Mouse (Mus musculus) MEL (cell line): Measurements from ENCODE around the gene Ppp4c. TPM values are rescaled to one million over a fixed set of nuclear protein-coding genes. Genes with fewer than 3 reads are reported as not detected.
A peak's percentile ranks its signal among the peaks of the same experiment; 100 is the strongest.

Experiments
- DNase-seq: peaks from one replicate; pipeline ENCODE4 v3.0.0; 2011; ENCODE audit warnings: low read depth, low spot score
- H3K27ac ChIP-seq: 2 replicates; pipeline ENCODE4 v1.5.1; 2012; ENCODE audit warnings: low read depth, mild to moderate bottlenecking, control low read depth, low read length, moderate library complexity; ENCODE audit not compliant: control insufficient read depth
- H3K27me3 ChIP-seq, 2 experiments: fragments of 150-350 bp in 1 of 2; sonication (generic) in 1 of 2; 2 replicates each; pipeline ENCODE4 v1.6.1; 2012; ENCODE audit warnings: low read length in 2 of 2, mild to moderate bottlenecking in 2 of 2, improper control_type of control experiment in 1 of 2, moderate library complexity in 1 of 2; ENCODE audit not compliant: insufficient read depth in 2 of 2, control insufficient read depth in 1 of 2
- H3K36me3 ChIP-seq, 2 experiments: 2 replicates each; pipeline ENCODE4 v1.6.1; 2012 to 2014; ENCODE audit warnings: low read length in 2 of 2, improper control_type of control experiment in 1 of 2, inconsistent platforms in 1 of 2, mild to moderate bottlenecking in 1 of 2; ENCODE audit not compliant: insufficient read depth in 2 of 2, control insufficient read depth in 1 of 2
- H3K4me1 ChIP-seq, 2 experiments: fragments of 150-350 bp in 1 of 2; sonication (generic) in 1 of 2; 2 replicates each; pipeline ENCODE4 v1.6.1; 2012; ENCODE audit warnings: low read length in 2 of 2, improper control_type of control experiment in 1 of 2, mild to moderate bottlenecking in 1 of 2; ENCODE audit not compliant: insufficient read depth in 2 of 2, control insufficient read depth in 1 of 2
- H3K4me3 ChIP-seq, 2 experiments: fragments of 150-350 bp in 1 of 2; sonication (generic) in 1 of 2; 2 replicates each; pipeline ENCODE4 v1.5.1; 2012; ENCODE audit warnings: low read depth in 2 of 2, low read length in 2 of 2, mild to moderate bottlenecking in 2 of 2, moderate library complexity in 2 of 2, control low read depth in 1 of 2, improper control_type of control experiment in 1 of 2; ENCODE audit not compliant: control insufficient read depth in 1 of 2, insufficient read depth in 1 of 2
- H3K79me2 ChIP-seq: 2 replicates; pipeline ENCODE4 v1.6.1; 2012; ENCODE audit warnings: mild to moderate bottlenecking, low read length, moderate library complexity; ENCODE audit not compliant: control insufficient read depth, poor library complexity, insufficient read depth
- H3K9ac ChIP-seq: 2 replicates; pipeline ENCODE4 v1.6.1; 2012; ENCODE audit warnings: low read depth, mild to moderate bottlenecking, control low read depth, low read length, moderate library complexity; ENCODE audit not compliant: control insufficient read depth, poor library complexity, severe bottlenecking
- H3K9me3 ChIP-seq: fragments of 150-350 bp; sonication (generic); replicated peaks from 2 replicates; pipeline ENCODE4 v1.6.1; 2012; ENCODE audit warnings: mild to moderate bottlenecking, low read length, improper control_type of control experiment, moderate library complexity; ENCODE audit not compliant: insufficient read depth
- BHLHE40 ChIP-seq: IDR thresholded peaks from 2 replicates; pipeline ENCODE4 v1.6.1; 2012; ENCODE audit warnings: low read depth, mild to moderate bottlenecking, inconsistent platforms, low read length, improper control_type of control experiment, borderline replicate concordance
- CHD2 ChIP-seq: IDR thresholded peaks from 2 replicates; pipeline ENCODE4 v1.6.1; 2011; ENCODE audit warnings: low read length, improper control_type of control experiment
- CTCF ChIP-seq, 3 experiments: IDR thresholded peaks in 2 of 3; conservative IDR thresholded peaks in 1 of 3; 2 replicates each; pipeline ENCODE4 v1.5.1; 2011 to 2012; ENCODE audit warnings: low read length in 3 of 3, low read depth in 2 of 3, mild to moderate bottlenecking in 2 of 3, improper control_type of control experiment in 1 of 3, inconsistent platforms in 1 of 3, mixed read lengths in 1 of 3, moderate library complexity in 1 of 3; ENCODE audit not compliant: control insufficient read depth in 1 of 3, insufficient read depth in 1 of 3, poor library complexity in 1 of 3, severe bottlenecking in 1 of 3
- ELF1 ChIP-seq: IDR thresholded peaks from 2 replicates; pipeline ENCODE4 v1.6.1; 2014; ENCODE audit warnings: low read depth, mild to moderate bottlenecking, inconsistent platforms, low read length, improper control_type of control experiment, moderate library complexity
- EP300 ChIP-seq, 2 experiments: IDR thresholded peaks; 2 replicates each; pipeline ENCODE4 v1.6.1; 2011; ENCODE audit warnings: improper control_type of control experiment in 2 of 2, low read length in 2 of 2, low read depth in 1 of 2, mild to moderate bottlenecking in 1 of 2
- GABPA ChIP-seq: IDR thresholded peaks from 2 replicates; pipeline ENCODE4 v1.6.1; 2012; ENCODE audit warnings: low read depth, mild to moderate bottlenecking, inconsistent platforms, low read length, improper control_type of control experiment, moderate library complexity
- GATA1 ChIP-seq: IDR thresholded peaks from 2 replicates; pipeline ENCODE4 v1.6.1; 2011; ENCODE audit warnings: low read depth, low read length, improper control_type of control experiment
- HCFC1 ChIP-seq: IDR thresholded peaks from 2 replicates; pipeline ENCODE4 v1.6.1; 2012; ENCODE audit warnings: low read depth, mild to moderate bottlenecking, inconsistent platforms, low read length, improper control_type of control experiment, moderate library complexity
- JUND ChIP-seq: IDR thresholded peaks from 2 replicates; pipeline ENCODE4 v1.6.1; 2011; ENCODE audit warnings: low read depth, mild to moderate bottlenecking, improper control_type of control experiment, low read length
- KAT2A ChIP-seq: conservative IDR thresholded peaks from 2 replicates; pipeline ENCODE4 v1.6.1; 2012; ENCODE audit warnings: low read depth, low read length, improper control_type of control experiment, inconsistent platforms
- MAFK ChIP-seq: IDR thresholded peaks from 2 replicates; pipeline ENCODE4 v1.6.1; 2011; ENCODE audit warnings: low read depth, mild to moderate bottlenecking, low read length, improper control_type of control experiment, borderline replicate concordance
- MAX ChIP-seq: IDR thresholded peaks from 2 replicates; pipeline ENCODE4 v1.6.1; 2011; ENCODE audit warnings: low read length, improper control_type of control experiment
- MAZ ChIP-seq: IDR thresholded peaks from 2 replicates; pipeline ENCODE4 v1.6.1; 2012; ENCODE audit warnings: low read depth, mild to moderate bottlenecking, inconsistent platforms, low read length, improper control_type of control experiment
- MEF2A ChIP-seq: IDR thresholded peaks from 2 replicates; pipeline ENCODE4 v1.6.1; 2014; ENCODE audit warnings: low read depth, mild to moderate bottlenecking, inconsistent platforms, low read length, improper control_type of control experiment; ENCODE audit not compliant: poor library complexity, insufficient replicate concordance, severe bottlenecking; ENCODE audit errors: extremely low read depth
- MXI1 ChIP-seq: IDR thresholded peaks from 2 replicates; pipeline ENCODE4 v1.6.1; 2011; ENCODE audit warnings: mild to moderate bottlenecking, low read depth, low read length, improper control_type of control experiment
- MYB ChIP-seq: IDR thresholded peaks from 2 replicates; pipeline ENCODE4 v1.6.1; 2011; ENCODE audit warnings: mild to moderate bottlenecking, low read depth, low read length, improper control_type of control experiment
- MYC ChIP-seq: IDR thresholded peaks from 2 replicates; pipeline ENCODE4 v1.6.1; 2011; ENCODE audit warnings: low read depth, mild to moderate bottlenecking, low read length, improper control_type of control experiment, moderate library complexity
- NELFE ChIP-seq: IDR thresholded peaks from 2 replicates; pipeline ENCODE4 v1.6.1; 2011; ENCODE audit warnings: low read depth, low read length, improper control_type of control experiment
- NRF1 ChIP-seq: IDR thresholded peaks from 2 replicates; pipeline ENCODE4 v1.6.1; 2014; ENCODE audit warnings: low read depth, mild to moderate bottlenecking, inconsistent platforms, low read length, improper control_type of control experiment, moderate library complexity; ENCODE audit not compliant: poor library complexity, insufficient read depth, severe bottlenecking
- POLR2A ChIP-seq, 2 experiments: IDR thresholded peaks; 2 replicates each; pipeline ENCODE4 v1.6.1; 2011 to 2012; ENCODE audit warnings: low read length in 2 of 2, mild to moderate bottlenecking in 2 of 2, control low read depth in 1 of 2, improper control_type of control experiment in 1 of 2, low read depth in 1 of 2, moderate library complexity in 1 of 2; ENCODE audit not compliant: control insufficient read depth in 1 of 2, insufficient read depth in 1 of 2, poor library complexity in 1 of 2
- POLR2AphosphoS2 ChIP-seq: IDR thresholded peaks from 2 replicates; pipeline ENCODE4 v1.6.1; 2011; ENCODE audit warnings: low read length, improper control_type of control experiment
- POLR2AphosphoS5 ChIP-seq: IDR thresholded peaks from 2 replicates; pipeline ENCODE4 v1.6.1; 2012; ENCODE audit warnings: low read depth, borderline replicate concordance, mild to moderate bottlenecking, inconsistent platforms, low read length, moderate library complexity, mixed read lengths
- RAD21 ChIP-seq: IDR thresholded peaks from 2 replicates; pipeline ENCODE4 v1.6.1; 2011; ENCODE audit warnings: mild to moderate bottlenecking, low read depth, low read length, improper control_type of control experiment
- SIN3A ChIP-seq: IDR thresholded peaks from 2 replicates; pipeline ENCODE4 v1.6.1; 2012; ENCODE audit warnings: low read length, improper control_type of control experiment, inconsistent platforms
- SMC3 ChIP-seq: IDR thresholded peaks from 2 replicates; pipeline ENCODE4 v1.6.1; 2011; ENCODE audit warnings: low read depth, low read length, improper control_type of control experiment
- TAL1 ChIP-seq: IDR thresholded peaks from 2 replicates; pipeline ENCODE4 v1.6.1; 2012; ENCODE audit warnings: mild to moderate bottlenecking, inconsistent platforms, low read length, moderate library complexity, mixed read lengths
- TBP ChIP-seq: IDR thresholded peaks from 2 replicates; pipeline ENCODE4 v1.8.0; 2011; ENCODE audit warnings: low read depth, low read length, improper control_type of control experiment
- TCF12 ChIP-seq: IDR thresholded peaks from 2 replicates; pipeline ENCODE4 v1.6.1; 2014; ENCODE audit warnings: low read depth, mild to moderate bottlenecking, inconsistent platforms, low read length, improper control_type of control experiment, moderate library complexity
- UBTF ChIP-seq: IDR thresholded peaks from 2 replicates; pipeline ENCODE4 v1.6.1; 2012; ENCODE audit warnings: low read depth, mild to moderate bottlenecking, inconsistent platforms, low read length, improper control_type of control experiment, moderate library complexity, borderline replicate concordance; ENCODE audit not compliant: insufficient read depth
- USF1 ChIP-seq: IDR thresholded peaks from 2 replicates; pipeline ENCODE4 v1.6.1; 2014; ENCODE audit warnings: low read depth, mild to moderate bottlenecking, inconsistent platforms, low read length, improper control_type of control experiment, moderate library complexity
- USF2 ChIP-seq, 2 experiments: IDR thresholded peaks; 2 replicates each; pipeline ENCODE4 v1.6.1; 2011 to 2012; ENCODE audit warnings: improper control_type of control experiment in 2 of 2, low read length in 2 of 2, borderline replicate concordance in 1 of 2, inconsistent platforms in 1 of 2, low read depth in 1 of 2, mild to moderate bottlenecking in 1 of 2; ENCODE audit not compliant: insufficient read depth in 1 of 2
- ZC3H11A ChIP-seq: IDR thresholded peaks from 2 replicates; pipeline ENCODE4 v1.6.1; 2012; ENCODE audit warnings: low read depth, mild to moderate bottlenecking, inconsistent platforms, low read length, improper control_type of control experiment
- ZKSCAN1 ChIP-seq: IDR thresholded peaks from 2 replicates; pipeline ENCODE4 v1.6.1; 2012; ENCODE audit warnings: low read depth, mild to moderate bottlenecking, inconsistent platforms, low read length, improper control_type of control experiment, moderate library complexity
- ZNF384 ChIP-seq: IDR thresholded peaks from 2 replicates; pipeline ENCODE4 v1.6.1; 2012; ENCODE audit warnings: low read depth, mild to moderate bottlenecking, inconsistent platforms, low read length, improper control_type of control experiment
- polyA plus RNA-seq, 2 experiments: library from polyadenylated mRNA; stranded (reverse) in 1 of 2; unstranded in 1 of 2; fragments of >175 nt in 1 of 2; fragments of >200 nt in 1 of 2; gene quantifications; 2 replicates each; pipeline versions ENCODE4 v1.2.1 to v1.2.4; 2012; ENCODE audit warnings: low replicate concordance in 2 of 2, low read depth in 1 of 2; ENCODE audit not compliant: insufficient read length in 2 of 2, insufficient read depth in 1 of 2, missing spikeins in 1 of 2
- total RNA-seq: library from RNA; depleted of rRNA; stranded (reverse); fragments of 300-350 nt; gene quantifications from 2 replicates; pipeline ENCODE4 v1.2.3, GENCODE M21; 2012

Gene Ppp4c
- total and polyA plus RNA-seq, 3 experiments: 257 to 540 (median 265) TPM

- peaks cover 7 to 24% of the 10 kb centered on the region in 2 experiments for H3K4me1 ChIP-seq
- peaks cover 0 to 7% of the 10 kb centered on the region in 2 experiments; a peak in 2 of 4 replicates for H3K36me3 ChIP-seq
- peak overlapping the region; percentile 45 for H3K9ac ChIP-seq
- DNase-seq: peak; percentile 90
- H3K4me3 ChIP-seq: peak overlapping the region; percentile 4 to 12
- no peaks in the 10 kb centered on the region for H3K9me3 ChIP-seq
- peak overlapping the region; percentile 36; the same call in 1 of the 2 replicates for H3K27ac ChIP-seq
- H3K79me2 ChIP-seq: no peaks in the 10 kb centered on the region; the same call in 1 of the 2 replicates
- no peaks in the 10 kb centered on the region for H3K27me3 ChIP-seq
- TF ChIP-seq HCFC1: peak; percentile 99
- TF ChIP-seq ZC3H11A: peak; percentile 51
- no peak for TF ChIP-seq POLR2AphosphoS2
- peak; percentile 88 for TF ChIP-seq KAT2A
- TF ChIP-seq MYB: no peak
- TF ChIP-seq UBTF: no peak
- no peak for TF ChIP-seq CHD2
- TF ChIP-seq MAFK: no peak
- TF ChIP-seq TBP: peak; percentile 25; the same call in 1 of the 2 replicates
- peak; percentile 78 for TF ChIP-seq USF1
- TF ChIP-seq MXI1: peak; percentile 80
- no peak for TF ChIP-seq ZNF384
- TF ChIP-seq CTCF (IDR thresholded peaks at IDR 0.05 in 2 of 3, conservative IDR thresholded peaks at IDR 0.05 in 1 of 3; ENCODE audit: control insufficient read depth in 1 of 3, insufficient read depth in 1 of 3, low read depth in 2 of 3, low read length in 3 of 3, poor library complexity in 1 of 3, severe bottlenecking in 1 of 3): peak; percentile 91 to 97 (median 95)
- no peak for TF ChIP-seq MEF2A
- no peak for TF ChIP-seq GABPA
- TF ChIP-seq POLR2AphosphoS5: no peak
- TF ChIP-seq MYC: peak; percentile 89
- no peak for TF ChIP-seq TAL1
- TF ChIP-seq SMC3: peak; percentile 76
- no peak for TF ChIP-seq NRF1
- TF ChIP-seq RAD21: peak; percentile 42
- no peak for TF ChIP-seq JUND
- TF ChIP-seq SIN3A: peak; percentile 53
- TF ChIP-seq ZKSCAN1: no peak
- 0 out of 4 replicates have a peak, but pooled peaks of 1 of the 2 experiments have one; percentile 41 for TF ChIP-seq USF2 (IDR thresholded peaks at IDR 0.05; ENCODE audit: borderline replicate concordance in 1 of 2, insufficient read depth in 1 of 2, low read depth in 1 of 2, low read length in 2 of 2)
- TF ChIP-seq POLR2A (IDR thresholded peaks at IDR 0.05; ENCODE audit: control insufficient read depth in 1 of 2, insufficient read depth in 1 of 2, low read depth in 1 of 2, low read length in 2 of 2, poor library complexity in 1 of 2): no peak
- TF ChIP-seq ELF1: 0 out of 2 replicates have a peak, but pooled peaks have one; percentile 32
- TF ChIP-seq NELFE: peak; percentile 38; the same call in 1 of the 2 replicates
- no peak for TF ChIP-seq EP300 (IDR thresholded peaks at IDR 0.05; ENCODE audit: low read depth in 1 of 2, low read length in 2 of 2)
- TF ChIP-seq BHLHE40: 0 out of 2 replicates have a peak, but pooled peaks have one; percentile 32
- peak; percentile 62; the same call in 1 of the 2 replicates for TF ChIP-seq MAZ
- peak; percentile 89 for TF ChIP-seq MAX
- peak; percentile 35; the same call in 1 of the 2 replicates for TF ChIP-seq TCF12
- TF ChIP-seq GATA1: peak; percentile 66
These were observed 12.0 kb downstream of the Ppp4c start for GRCm38 (mm10) chr7:126779983-126780970.
